Mouse (Mus musculus) stomach, postnatal 0 days (tissue): ENCODE results near the gene Limd2. TPM values are rescaled to one million over a fixed set of nuclear protein-coding genes. Genes with fewer than 3 reads are reported as not detected.
A peak's percentile ranks its signal among the peaks of the same experiment; 100 is the strongest.

Source experiments
- ATAC-seq: fragments of 200-750 bp; cut with Nextera tagmentation; 2 replicates; pipeline ENCODE4 v1.8.0; 2017; ENCODE audit not compliant: low FRiP score, low TSS enrichment
- DNase-seq: peaks from one replicate; pipeline ENCODE4 v3.0.0-alpha.2; 2016; ENCODE audit warnings: low spot score
- H3K27ac ChIP-seq: fragments of 300-500 bp; sonication (generic); replicated peaks from 2 replicates; pipeline ENCODE4 v1.5.1; 2014; ENCODE audit warnings: mild to moderate bottlenecking, control low read depth
- H3K27me3 ChIP-seq: fragments of 300-500 bp; sonication (generic); 2 replicates; pipeline ENCODE4 v1.6.1; 2014; ENCODE audit warnings: low read length; ENCODE audit not compliant: control insufficient read depth, insufficient read depth
- H3K36me3 ChIP-seq: fragments of 300-500 bp; sonication (generic); 2 replicates; pipeline ENCODE4 v1.6.1; 2014; ENCODE audit warnings: low read length, mixed read lengths; ENCODE audit not compliant: control insufficient read depth, insufficient read depth
- H3K4me1 ChIP-seq: fragments of 300-500 bp; sonication (generic); replicated peaks from 2 replicates; pipeline ENCODE4 v1.6.1; 2014; ENCODE audit warnings: antibody characterized with exemption; ENCODE audit not compliant: control insufficient read depth, insufficient read depth
- H3K4me2 ChIP-seq: fragments of 300-500 bp; sonication (generic); replicated peaks from 2 replicates; pipeline ENCODE4 v1.6.1; 2014; ENCODE audit warnings: low read depth, mild to moderate bottlenecking, control low read depth, moderate library complexity
- H3K4me3 ChIP-seq: fragments of 300-500 bp; sonication (generic); 2 replicates; pipeline ENCODE4 v1.5.1; 2014; ENCODE audit warnings: low read depth, low read length, control low read depth
- H3K9ac ChIP-seq: fragments of 300-500 bp; sonication (generic); 2 replicates; pipeline ENCODE4 v1.6.1; 2014; ENCODE audit warnings: mild to moderate bottlenecking, low read length, control low read depth, mixed read lengths
- H3K9me3 ChIP-seq: fragments of 300-500 bp; sonication (generic); 2 replicates; pipeline ENCODE4 v1.6.1; 2016; ENCODE audit warnings: low read length; ENCODE audit not compliant: control insufficient read depth
- CTCF ChIP-seq: IDR thresholded peaks from 2 replicates; pipeline ENCODE4 v1.5.1; 2016; ENCODE audit warnings: antibody characterized with exemption, low read depth, mild to moderate bottlenecking, moderate library complexity
- EP300 ChIP-seq: optimal IDR thresholded peaks from 2 replicates; pipeline ENCODE3; 2016; ENCODE audit warnings: antibody characterized with exemption
- WGBS: fragments of 180-500 bp; shearing (Covaris S2); extraction: QIAGEN DNeasy Blood & Tissue Kit; methylation state at CpG from one replicate; pipeline ENCODE4 v1.1.7; 2014; 5-methylcytosine and 5-hydroxymethylcytosine counted together
- polyA plus RNA-seq: library from polyadenylated mRNA; unstranded; fragments of >200 nt; fragmentation: Nextera tagmentation; extraction: Ambion mirVana; gene quantifications from 2 replicates; pipeline ENCODE4 v1.2.1, GENCODE M21; 2015

Gene Limd2
- polyA plus RNA-seq, 1 experiment from 2014 or later, result 45.3 TPM

DNA sequence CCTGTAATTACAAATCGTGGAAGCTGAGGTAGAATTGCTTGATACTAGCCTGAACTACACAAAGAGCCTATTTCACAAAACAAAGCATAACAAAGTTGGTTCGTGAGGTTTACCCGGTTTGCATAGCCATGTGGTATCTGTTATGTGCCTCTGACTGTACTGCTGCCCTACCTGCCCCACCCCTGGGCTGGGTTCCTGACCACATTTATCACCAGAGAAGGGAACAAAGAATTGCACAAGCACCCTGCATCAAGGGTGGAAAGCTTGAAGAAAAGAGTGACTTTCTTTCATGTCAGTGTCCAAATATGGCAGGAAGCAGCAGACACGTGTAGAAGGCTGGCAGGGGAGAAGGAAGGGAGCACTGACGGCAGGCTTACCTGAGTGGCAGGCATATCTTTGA, 6.8 kb upstream of the Limd2 start:
- H3K9ac ChIP-seq, result no peak overlapping the region
- H3K9me3 ChIP-seq, result no peaks in the 10 kb centered on the region
- no peak for TF ChIP-seq EP300
- no peak for TF ChIP-seq CTCF
- no peaks in the 10 kb centered on the region for H3K27me3 ChIP-seq
- peak overlapping the region; percentile 69 for H3K27ac ChIP-seq
- DNase-seq (peak; percentile 75), ATAC-seq (peak; percentile 81)
- no peaks in the 10 kb centered on the region for H3K4me1 ChIP-seq
- no peak overlapping the region for H3K4me3 ChIP-seq
- H3K36me3 ChIP-seq, result peaks cover 4% of the 10 kb centered on the region; the same call in 1 of the 2 replicates
- no peak overlapping the region for H3K4me2 ChIP-seq
- 55% methylated on average over 5 of the region's 5 CpGs for WGBS

DNA sequence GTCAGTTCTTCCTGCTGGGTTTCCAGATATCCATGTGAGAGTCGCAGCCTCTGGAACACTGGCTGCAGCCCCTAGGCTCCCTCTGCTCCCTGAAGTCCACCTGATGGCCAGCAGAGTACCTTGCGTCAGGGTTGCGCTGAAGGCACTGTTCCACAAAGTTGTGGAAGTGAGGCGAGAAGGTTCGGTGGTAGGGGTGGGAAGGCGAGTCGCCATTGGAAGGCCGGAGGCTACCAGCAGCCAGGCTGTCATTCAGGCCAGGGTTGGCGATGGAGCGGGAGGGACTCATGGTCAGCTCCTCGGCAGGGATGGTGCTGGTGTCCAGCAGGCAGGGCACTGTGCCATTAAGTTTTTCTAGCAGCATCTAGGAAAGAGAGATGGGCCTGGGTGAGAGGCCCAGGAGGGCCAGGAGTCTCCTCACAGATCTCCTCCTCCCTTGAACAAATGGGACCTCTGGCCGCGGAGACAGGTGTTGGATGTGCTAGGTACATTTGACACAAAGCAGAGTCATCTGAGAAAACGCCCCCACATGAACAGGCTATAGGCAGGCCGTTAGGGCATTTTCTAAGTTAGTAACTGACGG, 4.0 kb upstream of the Limd2 start:
- no peaks in the 10 kb centered on the region for H3K27me3 ChIP-seq
- H3K4me3 ChIP-seq, result no peak overlapping the region
- H3K9ac ChIP-seq, result no peak overlapping the region
- no peaks in the 10 kb centered on the region for H3K4me1 ChIP-seq
- H3K27ac ChIP-seq, result no peak overlapping the region
- ATAC-seq (no peak), DNase-seq (no peak)
- no peak for TF ChIP-seq CTCF
- TF ChIP-seq EP300, result no peak
- 90% methylated on average over 16 of the region's 16 CpGs for WGBS
- peaks cover 4% of the 10 kb centered on the region; the same call in 1 of the 2 replicates for H3K36me3 ChIP-seq
- H3K4me2 ChIP-seq, result no peak overlapping the region
- no peaks in the 10 kb centered on the region for H3K9me3 ChIP-seq

DNA sequence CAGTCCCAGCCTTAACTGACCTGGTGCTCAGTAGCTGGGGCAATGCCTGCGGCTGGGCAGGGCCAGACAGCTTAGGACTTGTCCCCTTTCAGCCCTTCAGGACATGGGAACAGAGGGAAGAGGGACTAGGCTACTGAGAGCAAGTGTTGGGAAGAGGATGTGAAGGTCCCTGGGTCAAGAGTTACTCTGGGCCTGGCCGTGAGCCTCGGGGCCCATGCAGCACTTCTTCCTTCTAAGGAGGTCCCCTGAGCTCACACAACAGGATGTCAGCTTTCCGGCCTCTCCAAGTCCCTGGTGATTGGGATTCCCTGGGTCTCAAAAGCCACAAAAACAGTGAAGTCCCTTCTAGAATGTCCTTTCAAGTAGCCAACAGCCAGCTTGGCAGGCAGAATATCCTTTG, 2.9 kb upstream of the Limd2 start:
- Histone ChIP-seq H3K27me3 (no peaks in the 10 kb centered on the region), H3K27ac (no peak overlapping the region), H3K9me3 (no peaks in the 10 kb centered on the region), H3K4me1 (0 out of 2 replicates have a peak, but pooled peaks cover 2% of the 10 kb centered on the region), H3K36me3 (peaks cover 4% of the 10 kb centered on the region; the same call in 1 of the 2 replicates), H3K4me2 (no peak overlapping the region), H3K9ac (no peak overlapping the region), H3K4me3 (no peak overlapping the region)
- DNase-seq (no peak), ATAC-seq (no peak)
- 84% methylated on average over 4 of the region's 4 CpGs for WGBS
- TF ChIP-seq CTCF (no peak), EP300 (no peak)

DNA sequence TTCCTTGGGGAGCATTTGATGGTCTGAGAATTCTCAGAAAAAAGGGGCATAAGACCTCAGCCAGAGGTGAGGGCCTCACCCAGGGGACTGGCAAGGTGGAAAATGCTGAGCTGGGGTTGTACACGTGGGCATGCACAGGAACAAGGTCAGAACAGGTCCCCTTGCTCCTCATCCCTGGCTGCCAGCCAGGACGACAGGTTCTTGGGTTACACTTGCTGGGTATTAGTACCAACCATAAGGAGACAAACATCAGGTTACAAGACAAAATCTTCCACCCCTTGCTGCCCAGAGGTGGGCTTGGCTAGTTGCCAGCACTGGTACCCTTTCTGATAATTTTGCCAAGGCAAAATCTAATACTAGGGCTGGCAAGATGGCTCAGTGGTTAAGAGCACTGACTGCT, 1.6 kb upstream of the Limd2 start:
- 75% methylated on average over 2 of the region's 2 CpGs for WGBS
- Histone ChIP-seq H3K4me3 (no peak overlapping the region), H3K36me3 (peaks cover 4% of the 10 kb centered on the region; the same call in 1 of the 2 replicates), H3K27ac (no peak overlapping the region), H3K27me3 (no peaks in the 10 kb centered on the region), H3K9me3 (no peaks in the 10 kb centered on the region), H3K9ac (no peak overlapping the region), H3K4me1 (0 out of 2 replicates have a peak, but pooled peaks cover 2% of the 10 kb centered on the region), H3K4me2 (no peak overlapping the region)
- no peak for TF ChIP-seq CTCF
- TF ChIP-seq EP300, result no peak
- no peak for DNase-seq
- no peak for ATAC-seq

DNA sequence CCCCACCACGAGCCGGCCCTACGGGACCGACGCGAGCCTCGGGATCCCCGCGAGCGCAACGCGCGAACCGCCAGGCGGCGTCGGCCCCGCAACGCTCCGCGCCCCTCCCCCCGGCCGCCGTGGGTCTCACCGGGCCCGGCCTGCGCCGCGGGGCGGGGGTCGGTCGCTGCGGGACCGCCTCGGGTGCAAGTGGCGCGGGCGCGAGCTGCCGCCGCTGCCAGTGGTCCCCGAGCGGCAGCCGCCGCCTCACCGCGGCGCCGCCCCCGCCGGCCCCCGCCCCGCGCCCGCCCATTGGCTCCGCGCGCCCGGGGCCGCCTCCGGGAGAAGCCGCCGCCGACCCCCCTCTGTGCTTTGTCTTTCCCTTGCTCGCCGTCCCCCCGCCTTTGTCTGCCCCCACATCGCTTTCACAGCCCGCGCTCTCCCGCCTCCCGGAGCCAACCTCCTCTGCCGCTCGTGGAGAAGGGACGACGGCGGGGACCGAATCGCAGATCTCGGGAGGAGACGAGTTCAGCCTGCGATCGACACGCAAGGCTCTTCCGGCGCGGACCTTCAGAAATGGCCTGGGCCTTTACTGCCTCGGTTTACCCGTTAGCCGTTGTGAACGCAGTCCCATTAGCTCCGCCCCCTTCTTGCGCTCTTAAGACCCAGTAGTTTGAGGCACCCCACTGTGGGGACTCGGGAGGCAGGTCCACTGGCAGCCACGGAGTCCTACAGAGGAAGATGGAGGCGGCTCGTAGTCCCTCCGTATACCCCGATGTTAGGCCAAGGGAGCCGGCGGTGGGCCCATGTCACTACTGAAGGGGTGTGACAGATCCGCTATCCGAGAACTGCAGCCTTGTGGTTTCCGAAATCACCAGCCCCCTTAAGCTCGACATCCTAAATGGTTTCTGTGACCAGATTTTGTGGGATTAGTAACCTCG, 479 bp downstream of the Limd2 start:
- Histone ChIP-seq H3K4me1 (0 out of 2 replicates have a peak, but pooled peaks cover 2% of the 10 kb centered on the region), H3K36me3 (peaks cover 5% of the 10 kb centered on the region), H3K27ac (peak overlapping the region; percentile 88), H3K27me3 (no peaks in the 10 kb centered on the region), H3K9me3 (no peaks in the 10 kb centered on the region), H3K9ac (peak overlapping the region; percentile 83), H3K4me2 (peak overlapping the region; percentile 92), H3K4me3 (peak overlapping the region; percentile 69)
- under 1% methylated on average over 67 of the region's 106 CpGs for WGBS
- TF ChIP-seq CTCF, result peak; percentile 36; the same call in 1 of the 2 replicates
- no peak for TF ChIP-seq EP300
- ATAC-seq (peak; percentile 35), DNase-seq (peak; percentile 66)
